Mouse (Mus musculus) brain, embryonic 14.5 days (tissue): ENCODE measurements around the gene Hmga1. TPM values are rescaled to one million over a fixed set of nuclear protein-coding genes. Genes with fewer than 3 reads are reported as not detected.

Experiments
- DNase-seq: peaks from one replicate; pipeline ENCODE4 v3.0.0-alpha.2; 2011; ENCODE audit warnings: low read depth
- CTCF ChIP-seq: fragments of 200-500 bp; IDR thresholded peaks from 2 replicates; pipeline ENCODE4 v1.5.1; 2012; ENCODE audit warnings: inconsistent platforms, mild to moderate bottlenecking, moderate library complexity, borderline replicate concordance; ENCODE audit not compliant: insufficient read depth, insufficient read length; ENCODE audit errors: extremely low read depth
- POLR2A ChIP-seq: fragments of 200-500 bp; IDR thresholded peaks from 2 replicates; pipeline ENCODE4 v1.6.1; 2012; ENCODE audit warnings: mild to moderate bottlenecking, inconsistent platforms, borderline replicate concordance; ENCODE audit not compliant: poor library complexity, insufficient read depth, insufficient read length, severe bottlenecking; ENCODE audit errors: extremely low read depth
- polyA plus RNA-seq: library from polyadenylated mRNA; depleted of rRNA; stranded (reverse); fragments of >200 nt; gene quantifications from 2 replicates; pipeline ENCODE4 v1.2.3, GENCODE M21; 2012

The Hmga1 gene
- polyA plus RNA-seq, 1 experiment = 130 TPM

DNA sequence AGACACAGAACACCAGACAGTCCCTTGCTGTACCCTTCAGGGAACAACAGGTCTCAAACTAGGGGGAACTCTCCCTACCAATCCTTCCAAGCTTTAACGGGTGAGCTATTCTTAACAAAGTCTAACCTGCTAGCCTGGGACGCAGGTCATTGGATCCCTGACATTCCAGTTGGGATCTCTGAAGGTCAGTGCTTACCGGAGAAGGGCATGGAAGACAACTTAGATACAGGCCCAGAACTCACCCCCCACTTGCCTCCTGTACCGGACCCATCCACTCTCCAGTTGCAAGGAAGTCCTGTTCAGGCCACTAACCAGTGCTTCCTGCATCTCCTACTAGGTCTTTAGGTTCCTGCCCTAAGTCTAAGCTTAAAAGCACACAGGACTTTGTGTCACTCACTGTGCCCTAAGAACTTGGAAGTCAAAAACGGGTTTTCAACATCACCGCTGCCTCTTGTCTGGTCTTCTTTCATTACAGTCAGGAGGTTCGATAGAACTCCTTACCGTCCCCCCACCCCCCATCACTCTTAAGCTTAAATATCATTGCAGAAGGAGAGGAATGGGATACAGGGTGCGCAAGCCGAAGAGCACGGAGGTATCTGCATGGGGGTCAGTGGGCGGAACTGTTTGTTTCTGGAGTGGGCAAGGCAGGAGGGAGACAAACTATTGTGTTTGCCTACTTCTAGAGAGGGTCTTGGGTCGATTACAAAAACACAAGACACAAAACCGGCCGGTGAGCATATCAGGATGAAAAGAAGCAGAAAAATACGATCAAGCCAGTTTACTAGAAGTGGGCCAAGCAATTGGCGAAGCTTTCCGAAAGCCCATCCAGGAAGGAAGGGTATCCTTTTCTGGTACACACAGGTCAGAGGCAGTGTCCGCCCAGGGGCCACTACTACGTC is 2.0 kb upstream of the Hmga1 start:
- no peak for DNase-seq
- no peak for TF ChIP-seq CTCF
- no peak for TF ChIP-seq POLR2A

DNA sequence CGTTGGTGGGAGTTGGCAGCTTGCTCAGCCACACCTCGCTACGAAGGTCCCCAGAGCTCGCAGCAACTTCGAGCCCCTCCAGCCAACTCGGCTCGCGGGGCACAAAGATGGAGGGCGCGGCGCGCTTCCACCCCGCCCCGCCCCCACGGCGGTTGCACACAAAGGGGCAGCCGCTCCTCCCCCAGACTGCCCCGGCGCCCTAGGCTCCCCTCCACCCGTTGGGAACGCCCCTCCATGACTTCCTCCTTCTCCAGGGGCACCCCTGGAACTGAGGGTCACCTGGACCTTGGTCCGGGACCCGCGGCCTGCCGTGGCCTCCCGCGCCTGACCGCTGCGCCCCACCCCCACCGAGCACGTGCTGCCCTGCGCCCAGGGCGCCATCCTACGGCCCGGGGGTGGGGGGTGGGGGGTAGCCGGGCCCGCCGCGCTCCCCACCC is 1.2 kb upstream of the Hmga1 start:
- DNase-seq = peak; percentile 65
- TF ChIP-seq CTCF (no peak), POLR2A (no peak)

- TF ChIP-seq CTCF (no peak), POLR2A (no peak)
Measured at GRCm38 (mm10) chr17:27555512-27556172, 655 bp upstream of the Hmga1 start.

GRCm38 (mm10) chr17:27557181-27557926 is 1.1 kb downstream of the Hmga1 start:
- peak; percentile 19; the same call in 1 of the 2 replicates for TF ChIP-seq CTCF
- TF ChIP-seq POLR2A = 0 out of 2 replicates have a peak, but pooled peaks have one; percentile 11
- peak; percentile 70 for DNase-seq

More at GRCm38 (mm10) chr17:27555512-27556172, 655 bp upstream of the Hmga1 start:
- DNase-seq = peak; percentile 78

DNA sequence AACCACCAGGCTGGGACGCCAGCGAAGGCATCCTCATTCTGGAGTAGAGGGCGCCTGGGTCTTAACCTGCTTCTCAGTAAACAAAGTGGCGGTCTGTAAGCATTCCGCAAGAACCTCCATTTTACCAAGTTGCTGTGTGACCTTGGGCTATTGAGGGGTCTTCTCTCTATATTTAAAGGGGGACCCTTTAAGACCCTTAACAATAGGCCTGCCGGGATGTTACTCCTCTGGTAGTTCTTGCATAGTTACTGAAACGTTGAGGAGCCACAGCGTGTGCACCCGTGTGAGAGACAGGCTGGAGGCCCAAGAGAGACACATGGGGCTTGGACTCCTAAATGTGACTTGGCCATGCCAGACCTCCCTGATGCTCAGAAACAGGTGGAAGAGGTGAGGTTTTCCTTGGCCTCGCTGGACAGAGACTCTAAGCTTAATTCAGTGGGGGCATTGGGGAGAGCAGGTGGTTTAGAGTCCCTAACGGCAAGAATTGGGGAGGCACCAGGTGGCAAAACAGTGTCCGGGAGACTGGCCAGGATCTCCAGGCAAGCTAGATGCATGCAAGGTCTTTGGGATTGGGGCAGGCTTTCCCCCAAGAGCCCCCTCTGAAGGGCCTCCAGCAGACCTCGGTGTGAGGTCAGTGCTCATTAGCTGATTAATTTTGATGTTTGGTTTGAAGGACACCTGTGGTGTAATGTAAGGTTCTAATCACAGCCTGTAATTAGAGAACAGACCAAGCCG is 1.8 kb downstream of the Hmga1 start:
- TF ChIP-seq POLR2A = no peak
- no peak for TF ChIP-seq CTCF
- peak; percentile 84 for DNase-seq

GRCm38 (mm10) chr17:27558845-27559244 is 2.5 kb downstream of the Hmga1 start:
- DNase-seq = no peak
- no peak for TF ChIP-seq POLR2A

DNA sequence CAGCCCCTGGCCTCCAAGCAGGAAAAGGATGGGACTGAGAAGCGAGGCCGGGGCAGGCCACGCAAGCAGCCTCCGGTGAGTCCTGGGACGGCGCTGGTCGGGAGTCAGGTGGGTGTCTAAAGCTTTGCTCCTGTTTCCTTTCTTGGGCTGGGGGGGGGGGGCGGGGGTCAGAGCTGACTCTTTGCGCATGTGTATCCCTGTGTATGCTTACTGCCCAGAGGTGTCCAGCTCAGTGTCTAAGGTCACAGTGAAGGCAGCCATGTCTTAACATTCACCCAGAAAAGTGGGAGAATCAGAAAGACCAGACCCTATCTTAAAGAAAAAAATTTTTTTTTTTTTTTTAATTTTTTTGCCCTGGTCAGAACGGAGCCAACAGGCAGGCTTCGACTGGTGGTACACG is 3.3 kb downstream of the Hmga1 start:
- no peak for TF ChIP-seq CTCF
- no peak for TF ChIP-seq POLR2A
- DNase-seq = no peak

DNA sequence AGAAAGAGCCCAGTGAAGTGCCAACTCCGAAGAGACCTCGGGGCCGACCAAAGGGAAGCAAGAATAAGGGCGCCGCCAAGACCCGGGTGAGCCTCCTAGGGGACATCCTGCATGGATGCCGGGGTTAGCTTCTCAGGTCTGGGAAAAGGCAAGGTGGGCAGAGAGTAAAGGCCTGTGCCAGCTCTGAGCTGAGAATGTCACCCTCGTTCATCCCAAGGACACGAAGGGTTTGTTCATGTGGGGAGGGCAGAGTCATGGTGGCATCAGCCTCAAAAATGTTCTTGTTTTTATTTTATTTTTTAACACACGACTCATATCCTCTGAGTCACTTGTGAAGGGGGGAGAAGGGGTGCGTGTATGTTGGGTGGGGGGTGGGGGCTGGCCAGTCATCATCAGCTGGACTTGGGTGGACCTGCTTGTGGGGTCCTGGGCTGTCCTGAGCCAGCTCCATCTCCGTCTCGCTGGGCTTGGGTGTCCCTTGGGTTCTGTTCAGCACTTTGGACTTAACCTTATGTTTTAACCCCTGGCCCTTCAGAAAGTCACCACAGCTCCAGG is 4.7 kb downstream of the Hmga1 start:
- TF ChIP-seq CTCF (no peak), POLR2A (no peak)
- no peak for DNase-seq

DNA sequence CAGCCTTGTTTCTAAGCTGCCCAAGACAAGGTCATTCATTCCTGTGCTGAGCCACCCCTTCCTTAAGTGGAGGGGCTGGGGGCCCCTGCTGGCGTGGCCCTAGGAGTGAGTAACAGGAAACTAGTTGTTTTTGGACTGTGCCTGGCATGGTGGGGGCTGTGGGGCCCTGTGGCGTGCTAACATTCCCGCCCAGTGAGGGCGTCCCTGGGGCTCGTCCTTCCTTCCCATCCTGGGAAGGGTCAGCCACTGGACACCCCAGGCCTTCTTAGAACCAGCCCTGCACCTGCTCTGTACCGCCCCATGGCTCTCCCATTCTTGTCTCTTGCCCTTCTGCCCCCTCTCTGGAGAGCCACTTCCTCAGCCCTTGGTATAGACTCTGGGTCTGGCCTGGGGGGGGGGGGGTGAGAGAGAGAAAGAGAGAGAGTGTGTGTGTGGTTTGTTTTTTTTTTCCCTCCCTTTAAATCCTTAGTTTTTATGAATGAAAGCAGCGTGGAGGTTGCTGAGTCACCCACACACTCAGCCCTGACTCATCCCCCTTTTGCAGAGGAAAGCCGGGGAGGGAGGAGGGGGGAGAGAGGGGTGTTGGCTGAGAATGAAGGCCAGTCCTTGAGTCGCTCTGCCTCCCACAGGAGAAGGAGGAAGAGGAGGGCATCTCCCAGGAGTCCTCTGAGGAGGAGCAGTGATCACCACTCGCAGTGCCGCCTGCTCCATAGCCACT is 5.7 kb downstream of the Hmga1 start:
- no peak for TF ChIP-seq CTCF
- no peak for TF ChIP-seq POLR2A
- peak; percentile 31 for DNase-seq

- DNase-seq = no peak
- TF ChIP-seq POLR2A = no peak
- no peak for TF ChIP-seq CTCF
Measured at GRCm38 (mm10) chr17:27563771-27564244, 7.5 kb downstream of the Hmga1 start.
